14 mouse cellular contexts compared by ENCODE assay signal in the genomic region with DNA sequence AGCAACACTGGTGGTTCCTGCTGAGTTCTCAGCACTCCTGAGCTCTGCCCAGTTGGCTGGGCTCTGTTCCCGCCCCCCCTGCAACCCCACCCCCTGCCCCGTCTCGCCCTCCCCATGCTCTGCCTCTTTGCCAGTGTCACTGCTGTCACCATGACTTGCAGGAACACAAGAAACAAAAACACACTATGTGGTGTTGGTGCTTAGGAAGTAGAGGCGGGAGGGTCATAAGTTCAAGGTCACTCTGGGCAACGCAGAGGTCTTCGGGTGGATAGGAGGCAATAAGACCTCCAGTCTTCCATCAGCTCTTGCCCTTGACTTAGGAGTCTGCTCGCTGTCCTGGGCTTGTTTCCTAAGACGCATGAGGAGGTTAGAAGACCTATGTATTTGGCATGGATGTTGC. TPM values are rescaled to one million over a fixed set of nuclear protein-coding genes. Genes with fewer than 3 reads are reported as not detected.
A peak's percentile ranks its signal among the peaks of the same experiment; 100 is the strongest.
DNase-seq lines count a peak whose midpoint lies in the region; ATAC-seq lines count a peak whose summit lies in the region.
"Had no signal": no experiment of that assay in that cellular context is flagged by ENCODE, and none has a peak within 500 bp of the region (broad histone marks: within the 10 kb centered on the region; RNA-seq: fewer than 3 reads in every experiment).

No protein-coding gene starts in this region.

- H3K9me3 ChIP-seq in neural tube, embryonic 12.5 days = no peaks in the 10 kb centered on the region
- no peaks in the 10 kb centered on the region for H3K9me3 ChIP-seq in forebrain, embryonic 10.5 days
- H3K9me3 ChIP-seq: embryonic facial prominence, embryonic 10.5 days; embryonic facial prominence, embryonic 12.5 days; forebrain, embryonic 12.5 days had no signal

- H3K4me3 ChIP-seq in neural tube, embryonic 12.5 days = no peak overlapping the region
- H3K4me3 ChIP-seq in forebrain, embryonic 10.5 days = no peak overlapping the region
- H3K4me3 ChIP-seq: embryonic facial prominence, embryonic 10.5 days; embryonic facial prominence, embryonic 12.5 days; forebrain, embryonic 12.5 days had no signal

- 0 out of 2 replicates have a peak, but pooled peaks have one; percentile 37 for ATAC-seq in neural tube, embryonic 12.5 days (ENCODE audit: low FRiP score, low read depth)
- ATAC-seq: activated CD4-positive, CD25-positive, alpha-beta regulatory T cell, adult 4 months; Patski had no signal

- no peaks in the 10 kb centered on the region for H3K36me3 ChIP-seq in neural tube, embryonic 12.5 days
- no peaks in the 10 kb centered on the region for H3K36me3 ChIP-seq in forebrain, embryonic 10.5 days (replicated peaks)
- H3K36me3 ChIP-seq: embryonic facial prominence, embryonic 10.5 days; embryonic facial prominence, embryonic 12.5 days; forebrain, embryonic 12.5 days; G1E had no signal

- H3K27ac ChIP-seq in neural tube, embryonic 12.5 days = no peak overlapping the region
- H3K27ac ChIP-seq in forebrain, embryonic 10.5 days = no peak overlapping the region
- H3K27ac ChIP-seq: embryonic facial prominence, embryonic 12.5 days; forebrain, embryonic 12.5 days had no signal

- WGBS in neural tube, embryonic 12.5 days = 92% methylated on average over 8 of the region's 8 CpGs
- 90% methylated on average over 8 of the region's 8 CpGs for WGBS in forebrain, embryonic 10.5 days

- H3K27me3 ChIP-seq in neural tube, embryonic 12.5 days (replicated peaks) = no peaks in the 10 kb centered on the region
- H3K27me3 ChIP-seq in forebrain, embryonic 10.5 days (ENCODE audit: poor library complexity, severe bottlenecking) = 0 out of 2 replicates have a peak, but pooled peaks cover 5% of the 10 kb centered on the region
- H3K27me3 ChIP-seq: embryonic facial prominence, embryonic 12.5 days; forebrain, embryonic 12.5 days; Patski had no signal

- H3K9ac ChIP-seq in neural tube, embryonic 12.5 days = no peak overlapping the region
- H3K9ac ChIP-seq: embryonic facial prominence, embryonic 12.5 days; forebrain, embryonic 12.5 days had no signal

- no peak for DNase-seq in neural tube, embryonic 10.5 days (ENCODE audit: extremely low spot score, low spot score)
- DNase-seq in ES-CJ7 (ENCODE audit: low read depth, low spot score) (peak; percentile 66), R1 (ENCODE audit: low read depth, low spot score) (peak; percentile 82)
- no peak for DNase-seq in layer of hippocampus, adult 9-11 months
- DNase-seq in adrenal gland, adult 8-10 months = no peak
- no peak for DNase-seq in forebrain, embryonic 10.5 days (ENCODE audit: extremely low spot score, low spot score)

- no peak overlapping the region for H3K4me2 ChIP-seq in neural tube, embryonic 12.5 days (replicated peaks)
- H3K4me2 ChIP-seq: embryonic facial prominence, embryonic 12.5 days; forebrain, embryonic 12.5 days had no signal

- H3K4me1 ChIP-seq in neural tube, embryonic 12.5 days = peaks cover 15% of the 10 kb centered on the region
- peaks cover 39% of the 10 kb centered on the region for H3K4me1 ChIP-seq in forebrain, embryonic 10.5 days

RNA-seq across cellular contexts. Expression of a gene that starts 10.9 kb away (rescaled TPM):
- polyA plus RNA-seq in neural tube, embryonic 12.5 days (2016; fragmentation: Nextera tagmentation; extraction: Ambion mirVana) = 18.9 and 21.4 TPM in 2 replicates
- total RNA-seq in adrenal gland, adult 8-10 months (2022) = 10 to 100 TPM; 27.4 to 46.1 (median 31.9) TPM
- 11.4 and 11.8 TPM in 2 replicates for polyA plus RNA-seq in forebrain, embryonic 10.5 days (2016; fragmentation: Nextera tagmentation; extraction: Ambion mirVana)
- polyA plus RNA-seq: activated CD4-positive, CD25-positive, alpha-beta regulatory T cell, adult 4 months; C2C12; G1E had no signal

Comparison
In these comparisons a context has a peak if more than half of its experiments do, and no peak if none do; other contexts are left out.
1. DNase-seq: peak in ES-CJ7 (single experiment) and R1 (single experiment); none in neural tube, embryonic 10.5 days (single experiment), layer of hippocampus, adult 9-11 months (single experiment), adrenal gland, adult 8-10 months (single experiment) and forebrain, embryonic 10.5 days (single experiment).